Mouse (Mus musculus): ENCODE results near the gene D2hgdh. TPM values are rescaled to one million over a fixed set of nuclear protein-coding genes. Genes with fewer than 3 reads are reported as not detected.
"Not testable (repeated sequence)": the region's sequence is repeated elsewhere in the genome, so short reads cannot be mapped to it uniquely, and the experiment has no call there.

The D2hgdh gene
- polyA plus RNA-seq, 1 experiment from 2014 or later = 7.5 TPM

DNA sequence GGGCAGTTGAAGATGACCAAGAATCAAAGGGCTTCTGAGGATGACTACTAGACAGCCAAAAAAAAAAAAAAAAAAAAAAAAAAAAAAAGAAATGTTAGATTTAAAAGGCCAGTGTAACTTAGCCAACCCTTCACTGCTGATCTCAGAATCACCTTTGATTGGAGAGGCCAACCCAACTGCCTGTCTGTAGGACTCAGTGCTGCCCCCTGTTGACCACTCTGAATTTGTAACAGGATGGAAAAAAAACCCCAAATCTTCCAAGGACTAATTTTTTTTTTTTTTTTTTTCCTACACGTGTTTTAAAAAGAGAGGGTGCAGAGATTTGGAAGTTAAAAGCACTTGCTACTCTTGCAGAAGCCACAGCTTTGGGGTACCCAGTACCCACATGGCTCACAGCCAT, 66.2 kb downstream of the D2hgdh start:
- TF ChIP-seq CTCF (IDR thresholded peaks at IDR 0.05; ENCODE audit: low read depth) = peak; percentile 27; the same call in 1 of the 2 replicates
- peak; percentile 7 for DNase-seq (ENCODE audit: low spot score)
- H3K36me3 ChIP-seq (ENCODE audit: control insufficient read depth, insufficient read depth, low read length); ATAC-seq (ENCODE audit: low FRiP score, low TSS enrichment); H3K9ac ChIP-seq (ENCODE audit: low read length); H3K4me3 ChIP-seq (ENCODE audit: low read depth, low read length); H3K4me2 ChIP-seq (replicated peaks; ENCODE audit: low read depth); H3K4me1 ChIP-seq (replicated peaks; ENCODE audit: control insufficient read depth, insufficient read depth); H3K27ac ChIP-seq (replicated peaks); H3K9me3 ChIP-seq (ENCODE audit: control insufficient read depth, low read length); H3K27me3 ChIP-seq (ENCODE audit: control insufficient read depth, insufficient read depth, low read length): not testable (repeated sequence)
- 50% methylated on average over 1 of the region's 1 CpGs for WGBS

DNA sequence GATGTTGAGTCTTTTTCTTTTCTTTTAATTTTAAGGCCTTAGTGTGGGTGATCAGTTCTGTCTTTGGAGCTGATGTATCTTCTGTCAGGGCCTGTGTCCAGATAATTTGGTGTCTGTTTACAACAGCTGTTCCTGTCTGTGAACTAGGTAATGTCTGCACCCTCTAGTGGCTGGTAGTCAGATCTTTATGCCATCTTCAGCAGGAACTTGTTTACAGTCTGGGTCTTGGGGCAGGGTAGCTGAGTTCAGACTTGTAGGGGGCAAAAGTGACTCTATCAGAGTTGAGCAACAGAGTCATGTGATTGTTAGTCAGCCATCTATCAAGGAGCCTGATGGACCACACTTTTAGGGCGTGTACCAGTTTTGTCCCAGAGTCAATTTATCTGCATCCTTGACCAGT, 72.7 kb downstream of the D2hgdh start:
- H3K27ac ChIP-seq (replicated peaks); H3K36me3 ChIP-seq (ENCODE audit: control insufficient read depth, insufficient read depth, low read length); H3K4me1 ChIP-seq (replicated peaks; ENCODE audit: control insufficient read depth, insufficient read depth); DNase-seq (ENCODE audit: low spot score); H3K4me3 ChIP-seq (ENCODE audit: low read depth, low read length); ATAC-seq (ENCODE audit: low FRiP score, low TSS enrichment); H3K9ac ChIP-seq (ENCODE audit: low read length); H3K4me2 ChIP-seq (replicated peaks; ENCODE audit: low read depth); H3K27me3 ChIP-seq (ENCODE audit: control insufficient read depth, insufficient read depth, low read length); H3K9me3 ChIP-seq (ENCODE audit: control insufficient read depth, low read length): not testable (repeated sequence)
- WGBS = no CpG with 5 or more reads among the region's 1 CpGs

DNA sequence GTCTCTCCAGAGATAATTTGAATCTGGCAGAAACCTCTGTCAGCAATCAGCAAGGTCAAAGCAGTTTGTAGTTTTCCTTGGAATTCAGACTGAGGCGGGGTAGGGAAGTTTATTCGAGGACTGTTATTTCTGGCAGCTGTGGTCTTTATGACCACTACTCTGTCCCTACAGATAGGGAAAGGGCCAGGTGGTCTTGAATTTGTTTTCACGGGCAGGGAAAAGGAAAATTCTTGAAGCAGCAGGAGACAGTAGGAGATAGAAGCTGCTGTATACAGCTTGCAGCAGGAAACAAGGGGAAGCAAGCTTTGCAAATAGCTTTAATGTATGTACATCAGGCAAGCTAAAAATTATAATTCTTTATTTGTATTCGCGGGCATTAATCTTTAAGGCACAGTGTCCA, 76.6 kb downstream of the D2hgdh start:
- not testable (repeated sequence) for H3K27ac ChIP-seq (replicated peaks); H3K9ac ChIP-seq (ENCODE audit: low read length); DNase-seq (ENCODE audit: low spot score); H3K36me3 ChIP-seq (ENCODE audit: control insufficient read depth, insufficient read depth, low read length); H3K4me2 ChIP-seq (replicated peaks; ENCODE audit: low read depth); H3K27me3 ChIP-seq (ENCODE audit: control insufficient read depth, insufficient read depth, low read length); ATAC-seq (ENCODE audit: low FRiP score, low TSS enrichment); H3K4me1 ChIP-seq (replicated peaks; ENCODE audit: control insufficient read depth, insufficient read depth); H3K4me3 ChIP-seq (ENCODE audit: low read depth, low read length); H3K9me3 ChIP-seq (ENCODE audit: control insufficient read depth, low read length)
- WGBS = 33% methylated on average over 1 of the region's 5 CpGs

Other genes starting within 250 kb of the D2hgdh start
- gene Stk25, start 166.2 kb upstream of the D2hgdh start, polyA plus RNA-seq (2015; fragmentation: Nextera tagmentation; extraction: Ambion mirVana) = 107 and 115 TPM in 2 replicates
- 66.9 and 69.9 TPM in 2 replicates for gene Bok, start 139.2 kb upstream of the D2hgdh start, polyA plus RNA-seq (2015; fragmentation: Nextera tagmentation; extraction: Ambion mirVana)
- gene Atg4b, start 73.4 kb upstream of the D2hgdh start, polyA plus RNA-seq (2015; fragmentation: Nextera tagmentation; extraction: Ambion mirVana) = 61.7 and 63.0 TPM in 2 replicates
- gene Thap4, start 70.0 kb upstream of the D2hgdh start, polyA plus RNA-seq (2015; fragmentation: Nextera tagmentation; extraction: Ambion mirVana) = 47.8 and 52.3 TPM in 2 replicates
- 108 and 110 TPM in 2 replicates for gene Dtymk, start 23.0 kb upstream of the D2hgdh start, polyA plus RNA-seq (2015; fragmentation: Nextera tagmentation; extraction: Ambion mirVana)
- gene Ing5, start 20.9 kb upstream of the D2hgdh start, polyA plus RNA-seq (2015; fragmentation: Nextera tagmentation; extraction: Ambion mirVana) = 9.3 and 10.4 TPM in 2 replicates
- gene Gal3st2, start 36.4 kb downstream of the D2hgdh start, polyA plus RNA-seq (2015; fragmentation: Nextera tagmentation; extraction: Ambion mirVana) = 0.07 and 0.08 TPM in 2 replicates
- gene Gal3st2b, start 93.4 kb downstream of the D2hgdh start, polyA plus RNA-seq (2015; fragmentation: Nextera tagmentation; extraction: Ambion mirVana) = 0.07 and 0.10 TPM in 2 replicates
- 0.01 TPM in 1 of 2 replicates, not detected in the other for gene Gal3st2c, start 165.6 kb downstream of the D2hgdh start, polyA plus RNA-seq (2015; fragmentation: Nextera tagmentation; extraction: Ambion mirVana)
- gene Neu4, start 195.5 kb downstream of the D2hgdh start, polyA plus RNA-seq (2015; fragmentation: Nextera tagmentation; extraction: Ambion mirVana) = not detected in 2 replicates
- 0.05 TPM in 1 of 2 replicates, not detected in the other for gene Pdcd1, start 227.6 kb downstream of the D2hgdh start, polyA plus RNA-seq (2015; fragmentation: Nextera tagmentation; extraction: Ambion mirVana)